Mouse (Mus musculus) CH12.LX (cell line): ENCODE measurements around the gene Isca2. TPM values are rescaled to one million over a fixed set of nuclear protein-coding genes. Genes with fewer than 3 reads are reported as not detected.

Experiments
- DNase-seq: peaks from one replicate; pipeline ENCODE4 v3.0.0-alpha.2; 2013; ENCODE audit errors: extremely low read depth
- H3K27ac ChIP-seq: 2 replicates; pipeline ENCODE4 v1.5.1; 2012; ENCODE audit warnings: low read depth, mild to moderate bottlenecking, control low read depth, moderate library complexity; ENCODE audit not compliant: insufficient read depth
- H3K27me3 ChIP-seq: replicated peaks from 2 replicates; pipeline ENCODE3; 2012; ENCODE audit warnings: inconsistent platforms
- H3K36me3 ChIP-seq, 2 experiments: replicated peaks in 1 of 2; 2 replicates each; pipeline versions ENCODE3 to v1.6.1; 2012; ENCODE audit warnings: inconsistent platforms in 1 of 2, low read length in 1 of 2, mild to moderate bottlenecking in 1 of 2, mixed read lengths in 1 of 2, moderate library complexity in 1 of 2; ENCODE audit not compliant: control insufficient read depth in 1 of 2, insufficient read depth in 1 of 2
- H3K4me1 ChIP-seq, 2 experiments: 2 replicates each; pipeline ENCODE4 v1.6.1; 2012; ENCODE audit warnings: inconsistent platforms in 1 of 2, moderate library complexity in 1 of 2; ENCODE audit not compliant: insufficient read depth in 2 of 2, control insufficient read depth in 1 of 2
- H3K4me2 ChIP-seq: 2 replicates; pipeline ENCODE4 v1.6.1; 2012; ENCODE audit warnings: low read depth, mild to moderate bottlenecking, control low read depth; ENCODE audit not compliant: poor library complexity, insufficient read depth, severe bottlenecking
- H3K4me3 ChIP-seq, 3 experiments: fragments of 150-350 bp in 1 of 3; sonication (generic) in 1 of 3; replicated peaks in 1 of 3; 2 replicates each; pipeline versions ENCODE3 to v1.5.1; 2011 to 2012; ENCODE audit warnings: low read depth in 2 of 3, low read length in 2 of 3, mild to moderate bottlenecking in 2 of 3, moderate library complexity in 2 of 3, control low read depth in 1 of 3, improper control_type of control experiment in 1 of 3, inconsistent platforms in 1 of 3, mixed read lengths in 1 of 3; ENCODE audit not compliant: poor library complexity in 1 of 3
- H3K79me2 ChIP-seq: replicated peaks from 2 replicates; pipeline ENCODE4 v1.6.1; 2012; ENCODE audit warnings: mild to moderate bottlenecking, moderate library complexity; ENCODE audit not compliant: control insufficient read depth, poor library complexity, insufficient read depth, severe bottlenecking; ENCODE audit errors: extremely low read depth
- H3K9ac ChIP-seq: 2 replicates; pipeline ENCODE4 v1.6.1; 2012; ENCODE audit warnings: low read depth, mild to moderate bottlenecking, control low read depth, moderate library complexity; ENCODE audit not compliant: insufficient read depth
- H3K9me3 ChIP-seq: replicated peaks from 2 replicates; pipeline ENCODE3; 2012; ENCODE audit warnings: low read length, inconsistent platforms, mixed read lengths
- BHLHE40 ChIP-seq: IDR thresholded peaks from 2 replicates; pipeline ENCODE4 v1.6.1; 2011; ENCODE audit warnings: mild to moderate bottlenecking, low read depth, low read length, improper control_type of control experiment
- CTCF ChIP-seq, 2 experiments: IDR thresholded peaks in 1 of 2; conservative IDR thresholded peaks in 1 of 2; 2 replicates each; pipeline ENCODE4 v1.5.1; 2011 to 2012; ENCODE audit warnings: low read depth in 2 of 2, low read length in 2 of 2, improper control_type of control experiment in 1 of 2, inconsistent platforms in 1 of 2, mild to moderate bottlenecking in 1 of 2, moderate library complexity in 1 of 2
- E2F4 ChIP-seq: IDR thresholded peaks from 2 replicates; pipeline ENCODE4 v1.6.1; 2011; ENCODE audit warnings: low read depth, low read length, improper control_type of control experiment; ENCODE audit not compliant: insufficient replicate concordance
- ELF1 ChIP-seq: IDR thresholded peaks from 2 replicates; pipeline ENCODE4 v1.6.1; 2014; ENCODE audit warnings: low read depth, mild to moderate bottlenecking, inconsistent platforms, low read length, improper control_type of control experiment
- EP300 ChIP-seq: IDR thresholded peaks from 2 replicates; pipeline ENCODE4 v1.6.1; 2011; ENCODE audit warnings: low read length, improper control_type of control experiment
- ETS1 ChIP-seq: conservative IDR thresholded peaks from 2 replicates; pipeline ENCODE4 v1.6.1; 2012; ENCODE audit warnings: low read depth, mild to moderate bottlenecking, inconsistent platforms, low read length, improper control_type of control experiment, moderate library complexity
- GABPA ChIP-seq: IDR thresholded peaks from 2 replicates; pipeline ENCODE4 v1.6.1; 2012; ENCODE audit warnings: low read depth, low read length, improper control_type of control experiment, inconsistent platforms; ENCODE audit not compliant: insufficient replicate concordance
- IRF4 ChIP-seq: IDR thresholded peaks from 2 replicates; pipeline ENCODE4 v1.6.1; 2014; ENCODE audit warnings: low read depth, mild to moderate bottlenecking, inconsistent platforms, low read length, improper control_type of control experiment
- JUND ChIP-seq: conservative IDR thresholded peaks from 2 replicates; pipeline ENCODE4 v1.6.1; 2011; ENCODE audit warnings: low read depth, low read length, improper control_type of control experiment
- KAT2A ChIP-seq: IDR thresholded peaks from 2 replicates; pipeline ENCODE4 v1.6.1; 2012; ENCODE audit warnings: low read length, improper control_type of control experiment, inconsistent platforms; ENCODE audit not compliant: insufficient replicate concordance
- MYC ChIP-seq: IDR thresholded peaks from 2 replicates; pipeline ENCODE4 v1.6.1; 2011; ENCODE audit warnings: low read depth, mild to moderate bottlenecking, improper control_type of control experiment, low read length
- POLR2A ChIP-seq: IDR thresholded peaks from 2 replicates; pipeline ENCODE4 v1.6.1; 2011; ENCODE audit warnings: low read depth, mild to moderate bottlenecking, improper control_type of control experiment, low read length
- RAD21 ChIP-seq: IDR thresholded peaks from 2 replicates; pipeline ENCODE4 v1.6.1; 2011; ENCODE audit warnings: low read depth, mild to moderate bottlenecking, low read length, improper control_type of control experiment, moderate library complexity
- RCOR1 ChIP-seq: conservative IDR thresholded peaks from 2 replicates; pipeline ENCODE4 v1.6.1; 2012; ENCODE audit warnings: low read depth, mild to moderate bottlenecking, inconsistent platforms, low read length, improper control_type of control experiment
- SIN3A ChIP-seq: IDR thresholded peaks from 2 replicates; pipeline ENCODE4 v1.6.1; 2012; ENCODE audit warnings: low read length, improper control_type of control experiment, inconsistent platforms
- USF2 ChIP-seq: conservative IDR thresholded peaks from 2 replicates; pipeline ENCODE4 v1.6.1; 2011; ENCODE audit warnings: low read depth, low read length, improper control_type of control experiment
- dilution Hi-C: fragments of 300-500 bp; cut with MboI; formaldehyde crosslinking; loops from 2 replicates; pipeline ENCODE4 v1.14.3; 2020; ENCODE audit warnings: low sequenced_read_pairs; ENCODE audit not compliant: extremely low pct_unique_long_range_greater_than_20kb, extremely low pct_ligation_motif_present
- in situ Hi-C: fragments of 300-500 bp; cut with MboI; formaldehyde crosslinking; loops from 3 replicates; pipeline ENCODE4 v1.14.3; 2019; ENCODE audit warnings: low sequenced_read_pairs, low pct_ligation_motif_present, low pct_unique_long_range_greater_than_20kb, mixed read lengths
- polyA plus RNA-seq: library from polyadenylated mRNA; unstranded; fragments of >175 nt; gene quantifications from 2 replicates; pipeline ENCODE4 v1.2.1, GENCODE M21; 2012; ENCODE audit warnings: low read depth; ENCODE audit not compliant: insufficient read length
- total RNA-seq, 2 experiments: library from RNA; depleted of rRNA; stranded (reverse); fragments of 300-350 nt in 1 of 2; fragments of >200 nt in 1 of 2; gene quantifications; 2 replicates each; pipeline ENCODE4 v1.2.3; 2012 to 2014

The Isca2 gene
- total and polyA plus RNA-seq, 3 experiments, result 55.1 to 90.4 (median 59.1) TPM

GRCm38 (mm10) chr12:84773476-84773875 is 425 bp downstream of the Isca2 start:
- TF ChIP-seq IRF4 (0 out of 2 replicates have a peak, but pooled peaks have one; percentile 0), SIN3A (no peak), KAT2A (no peak)
- Histone ChIP-seq H3K27ac (0 out of 2 replicates have a peak overlapping the region, but pooled peaks have one; percentile 1), H3K4me3 (peak overlapping the region; percentile 67 to 89 (median 79)), H3K9ac (peak overlapping the region; percentile 75), H3K79me2 (0 out of 2 replicates have a peak, but pooled peaks cover 3% of the 10 kb centered on the region), H3K9me3 (no peaks in the 10 kb centered on the region), H3K27me3 (no peaks in the 10 kb centered on the region), H3K36me3 (peaks cover 5 to 36% of the 10 kb centered on the region in 2 experiments), H3K4me2 (peak overlapping the region; percentile 60), H3K4me1 (peaks cover 7 to 38% of the 10 kb centered on the region in 2 experiments; a peak in 3 of 4 replicates)
- DNase-seq, result no peak
- in situ Hi-C loops, result no loop called here
- dilution Hi-C loops, result no loop called here

GRCm38 (mm10) chr12:84774376-84774775 is 1.3 kb downstream of the Isca2 start:
- Histone ChIP-seq H3K9ac (no peak overlapping the region; the same call in 1 of the 2 replicates), H3K27ac (no peak overlapping the region), H3K4me1 (peaks cover 7 to 32% of the 10 kb centered on the region in 2 experiments; a peak in 3 of 4 replicates), H3K27me3 (no peaks in the 10 kb centered on the region), H3K9me3 (no peaks in the 10 kb centered on the region), H3K4me2 (no peak overlapping the region), H3K36me3 (peaks cover 0 to 29% of the 10 kb centered on the region in 2 experiments), H3K4me3 (no peak overlapping the region), H3K79me2 (0 out of 2 replicates have a peak, but pooled peaks cover 3% of the 10 kb centered on the region)
- DNase-seq, result no peak
- dilution Hi-C loops (no loop called here), in situ Hi-C loops (no loop called here)
- no peak for TF ChIP-seq E2F4
- no peak for TF ChIP-seq RAD21

- H3K4me1 ChIP-seq, result peaks cover 3 to 20% of the 10 kb centered on the region in 2 experiments; a peak in 3 of 4 replicates
- no peak for TF ChIP-seq CTCF (conservative IDR thresholded peaks at IDR 0.05 in 1 of 2, IDR thresholded peaks at IDR 0.05 in 1 of 2; ENCODE audit: low read depth in 2 of 2, low read length in 2 of 2)
- TF ChIP-seq ETS1, result no peak
- TF ChIP-seq JUND, result no peak
- TF ChIP-seq EP300, result no peak
- TF ChIP-seq POLR2A, result no peak
- TF ChIP-seq ELF1, result no peak
- no peak for TF ChIP-seq GABPA
- no peak for TF ChIP-seq SIN3A
- no peak for TF ChIP-seq USF2
- TF ChIP-seq MYC, result no peak
- TF ChIP-seq BHLHE40, result no peak
- no peak for TF ChIP-seq RCOR1
- TF ChIP-seq RAD21, result no peak
- TF ChIP-seq, all 38 proteins: peak for 0
- no peak overlapping the region for H3K9ac ChIP-seq
- H3K9me3 ChIP-seq, result no peaks in the 10 kb centered on the region
- no peak overlapping the region for H3K27ac ChIP-seq
- no peak for DNase-seq
- no peak overlapping the region for H3K4me3 ChIP-seq
- no peaks in the 10 kb centered on the region for H3K27me3 ChIP-seq
- in situ Hi-C loops, result no loop called here
- H3K36me3 ChIP-seq, result peaks cover 0 to 16% of the 10 kb centered on the region in 2 experiments
- H3K4me2 ChIP-seq, result no peak overlapping the region
- 0 out of 2 replicates have a peak, but pooled peaks cover 3% of the 10 kb centered on the region for H3K79me2 ChIP-seq
- dilution Hi-C loops, result no loop called here
These were observed 3.2 kb downstream of the Isca2 start for GRCm38 (mm10) chr12:84776229-84776628.
